Mouse (Mus musculus) liver, embryonic 14.5 days (tissue): Measurements from ENCODE around the gene Rps26. TPM values are rescaled to one million over a fixed set of nuclear protein-coding genes. Genes with fewer than 3 reads are reported as not detected.
"Not testable (repeated sequence)": the region's sequence is repeated elsewhere in the genome, so short reads cannot be mapped to it uniquely, and the experiment has no call there.

Source experiments
- ATAC-seq: fragments of 200-750 bp; cut with Nextera tagmentation; 2 replicates; pipeline ENCODE4 v1.8.0; 2017; ENCODE audit warnings: moderate number of reproducible peaks, mild to moderate bottlenecking, moderate library complexity; ENCODE audit not compliant: insufficient read depth
- DNase-seq, 3 experiments: peaks; one replicate each; pipeline ENCODE4 v3.0.0-alpha.2; 2012 to 2013; ENCODE audit warnings: low read depth in 3 of 3, low spot score in 3 of 3
- H3K27ac ChIP-seq: fragments of 300-500 bp; sonication (generic); 2 replicates; pipeline ENCODE4 v1.5.1; 2014; ENCODE audit warnings: moderate library complexity, mild to moderate bottlenecking, control low read depth, inconsistent platforms
- H3K27me3 ChIP-seq: fragments of 300-500 bp; sonication (generic); 2 replicates; pipeline ENCODE4 v1.6.1; 2014; ENCODE audit warnings: mild to moderate bottlenecking, low read length, moderate library complexity; ENCODE audit not compliant: control insufficient read depth, insufficient read depth
- H3K36me3 ChIP-seq: fragments of 300-500 bp; sonication (generic); replicated peaks from 2 replicates; pipeline ENCODE4 v1.6.1; 2014; ENCODE audit warnings: low read depth; ENCODE audit not compliant: control insufficient read depth, insufficient read depth
- H3K4me1 ChIP-seq, 2 experiments: fragments of 200-500 bp in 1 of 2; fragments of 300-500 bp in 1 of 2; sonication (generic) in 1 of 2; replicated peaks; 2 replicates each; pipeline ENCODE4 v1.6.1; 2012 to 2014; ENCODE audit warnings: antibody characterized with exemption in 1 of 2, inconsistent platforms in 1 of 2, low read length in 1 of 2; ENCODE audit not compliant: control insufficient read depth in 2 of 2, insufficient read depth in 2 of 2
- H3K4me2 ChIP-seq: fragments of 300-500 bp; sonication (generic); 2 replicates; pipeline ENCODE4 v1.6.1; 2014; ENCODE audit warnings: low read depth, mild to moderate bottlenecking, control low read depth, moderate library complexity
- H3K4me3 ChIP-seq, 2 experiments: fragments of 200-500 bp in 1 of 2; fragments of 300-500 bp in 1 of 2; sonication (generic) in 1 of 2; 2 replicates each; pipeline ENCODE4 v1.5.1; 2012 to 2014; ENCODE audit warnings: low read depth in 2 of 2, low read length in 2 of 2, mild to moderate bottlenecking in 2 of 2, control low read depth in 1 of 2, inconsistent platforms in 1 of 2, moderate library complexity in 1 of 2; ENCODE audit not compliant: insufficient read depth in 1 of 2
- H3K9ac ChIP-seq: fragments of 300-500 bp; sonication (generic); replicated peaks from 2 replicates; pipeline ENCODE4 v1.6.1; 2014; ENCODE audit warnings: mild to moderate bottlenecking, control low read depth, moderate library complexity
- H3K9me3 ChIP-seq: fragments of 300-500 bp; sonication (generic); 2 replicates; pipeline ENCODE4 v1.6.1; 2016; ENCODE audit warnings: low read length, mixed read lengths; ENCODE audit not compliant: control insufficient read depth
- CTCF ChIP-seq: IDR thresholded peaks from 2 replicates; pipeline ENCODE4 v1.5.1; 2016; ENCODE audit warnings: antibody characterized with exemption, low read depth, control low read depth
- EP300 ChIP-seq: IDR thresholded peaks from 2 replicates; pipeline ENCODE4 v1.6.1; 2016; ENCODE audit warnings: antibody characterized with exemption, low read depth
- WGBS: fragments of 180-500 bp; shearing (Covaris S2); extraction: QIAGEN DNeasy Blood & Tissue Kit; methylation state at CpG from one replicate; pipeline ENCODE4 v1.1.7; 2014; ENCODE audit not compliant: insufficient replicate concordance; 5-methylcytosine and 5-hydroxymethylcytosine counted together
- polyA plus RNA-seq, 2 experiments: library from polyadenylated mRNA; depleted of rRNA in 1 of 2; stranded (reverse) in 1 of 2; unstranded in 1 of 2; fragments of >200 nt; fragmentation: Nextera tagmentation in 1 of 2; extraction: Ambion mirVana in 1 of 2; gene quantifications; 2 replicates each; pipeline versions ENCODE4 v1.2.1 to v1.2.3; 2012 to 2014

Gene Rps26
- polyA plus RNA-seq, 2 experiments = 643 to 867 TPM

- Histone ChIP-seq H3K27ac (no peak overlapping the region), H3K4me3 (no peak overlapping the region), H3K9me3 (no peaks in the 10 kb centered on the region), H3K9ac (no peak overlapping the region), H3K4me2 (no peak overlapping the region), H3K27me3 (peaks cover 3% of the 10 kb centered on the region; the same call in 1 of the 2 replicates), H3K36me3 (no peaks in the 10 kb centered on the region), H3K4me1 (peaks cover 13 to 17% of the 10 kb centered on the region in 2 experiments)
- DNase-seq (no peak), ATAC-seq (no peak)
- WGBS = 80% methylated on average over 13 of the region's 13 CpGs
- TF ChIP-seq CTCF = no peak
- no peak for TF ChIP-seq EP300
Observed at GRCm38 (mm10) chr10:128635697-128636096, 9.2 kb upstream of the Rps26 start.

DNA sequence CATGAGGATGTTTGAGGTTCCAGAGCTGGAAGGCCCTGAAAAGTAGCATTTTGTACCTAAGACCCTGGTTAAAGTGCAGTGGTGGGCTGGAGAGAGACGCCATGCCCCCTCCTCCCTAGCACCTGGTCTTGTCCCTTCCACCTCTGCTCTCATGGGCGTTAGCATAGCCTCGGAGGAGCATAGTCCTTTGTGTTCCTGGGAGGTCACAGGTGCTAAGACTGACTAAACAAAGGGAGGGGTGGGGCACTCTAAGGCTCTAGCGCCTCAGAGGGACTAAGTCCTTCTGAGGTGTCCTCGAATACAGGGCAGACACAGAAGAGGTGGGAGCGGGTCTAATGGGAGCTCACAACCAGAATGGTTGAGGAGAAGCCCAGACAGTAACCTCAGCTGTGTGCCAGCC, 5.0 kb upstream of the Rps26 start:
- H3K27ac ChIP-seq = no peak overlapping the region; the same call in 1 of the 2 replicates
- H3K9me3 ChIP-seq = no peaks in the 10 kb centered on the region
- H3K9ac ChIP-seq = no peak overlapping the region
- no peak overlapping the region for H3K4me3 ChIP-seq
- 28% methylated on average over 6 of the region's 6 CpGs for WGBS
- peaks cover 44 to 45% of the 10 kb centered on the region in 2 experiments for H3K4me1 ChIP-seq
- ATAC-seq = no peak
- peaks cover 3% of the 10 kb centered on the region; the same call in 1 of the 2 replicates for H3K27me3 ChIP-seq
- H3K36me3 ChIP-seq = no peaks in the 10 kb centered on the region
- DNase-seq = no peak
- H3K4me2 ChIP-seq = no peak overlapping the region
- TF ChIP-seq EP300 (no peak), CTCF (no peak)

DNA sequence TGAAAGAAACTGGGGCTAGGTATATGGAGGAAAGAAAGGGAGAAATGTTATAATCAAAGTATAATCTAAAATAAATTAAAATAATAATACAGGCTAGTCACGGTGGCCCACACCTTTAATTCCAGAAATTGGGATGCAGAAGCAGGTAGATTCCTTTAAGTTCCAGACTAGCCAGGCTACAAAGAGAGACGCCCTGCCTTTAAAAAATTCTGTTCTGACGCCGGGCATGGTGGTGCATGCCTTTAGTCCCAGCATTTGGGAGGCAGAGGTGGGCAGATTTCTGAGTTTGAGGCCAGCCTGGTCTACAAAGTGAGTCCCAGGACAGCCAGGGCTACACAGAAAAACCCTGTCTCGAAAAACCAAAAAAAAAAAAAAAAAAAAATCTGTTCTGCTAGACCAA, 3.8 kb upstream of the Rps26 start:
- not testable (repeated sequence) for DNase-seq, H3K9ac ChIP-seq, H3K4me3 ChIP-seq, H3K36me3 ChIP-seq, H3K27ac ChIP-seq, H3K27me3 ChIP-seq, ATAC-seq, H3K4me2 ChIP-seq, H3K9me3 ChIP-seq
- H3K4me1 ChIP-seq = peaks cover 47 to 48% of the 10 kb centered on the region in 2 experiments
- 73% methylated on average over 5 of the region's 5 CpGs for WGBS

DNA sequence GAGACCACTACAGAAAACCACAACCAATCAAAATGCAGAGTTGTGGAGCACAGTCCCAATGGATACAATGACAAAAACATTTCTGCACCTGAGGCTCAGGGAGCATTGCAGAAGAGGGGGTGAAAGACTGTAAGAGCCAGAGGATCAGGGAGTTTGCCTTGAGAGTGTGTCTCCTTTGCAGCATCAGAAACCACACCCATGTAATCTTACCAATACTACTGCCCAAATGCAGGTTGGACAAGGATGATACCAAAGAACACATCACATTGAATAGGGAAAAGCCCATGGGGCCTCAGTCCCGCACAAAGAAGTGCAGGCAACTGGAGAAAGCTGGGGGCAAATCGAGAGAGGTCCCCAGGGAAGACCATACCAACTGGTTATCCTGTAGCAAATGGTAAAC, 3.2 kb upstream of the Rps26 start:
- Histone ChIP-seq H3K27me3 (no peaks in the 10 kb centered on the region), H3K4me2 (peak overlapping the region; percentile 58), H3K9ac (peak overlapping the region; percentile 31; the same call in 1 of the 2 replicates), H3K9me3 (no peaks in the 10 kb centered on the region), H3K27ac (peak overlapping the region; percentile 70), H3K4me3 (no peak overlapping the region), H3K4me1 (peaks cover 52 to 54% of the 10 kb centered on the region in 2 experiments), H3K36me3 (peaks cover 9% of the 10 kb centered on the region)
- DNase-seq (peak; percentile 60 to 64 (median 62)), ATAC-seq (peak; percentile 56)
- TF ChIP-seq CTCF (no peak), EP300 (peak; percentile 82)
- 22% methylated on average over 2 of the region's 2 CpGs for WGBS

GRCm38 (mm10) chr10:128627398-128628317, 1.1 kb upstream of the Rps26 start:
- H3K4me3 ChIP-seq = no peak overlapping the region
- H3K4me2 ChIP-seq = no peak overlapping the region
- ATAC-seq (peak; percentile 21), DNase-seq (peak; percentile 56 to 66 (median 60))
- TF ChIP-seq EP300 (peak; percentile 82), CTCF (no peak)
- H3K4me1 ChIP-seq = peaks cover 44 to 46% of the 10 kb centered on the region in 2 experiments
- peaks cover 25% of the 10 kb centered on the region for H3K36me3 ChIP-seq
- no peak overlapping the region for H3K9ac ChIP-seq
- no peaks in the 10 kb centered on the region for H3K27me3 ChIP-seq
- 55% methylated on average over 10 of the region's 10 CpGs for WGBS
- no peaks in the 10 kb centered on the region for H3K9me3 ChIP-seq
- no peak overlapping the region; the same call in 1 of the 2 replicates for H3K27ac ChIP-seq
